Mouse (Mus musculus) right cerebral cortex, postnatal 10 days (tissue): Measurements from ENCODE around the gene Dscaml1.
"Not testable (repeated sequence)": the region's sequence is repeated elsewhere in the genome, so short reads cannot be mapped to it uniquely, and the experiment has no call there.

Experiments
- DNase-seq, 2 experiments: peaks; one replicate each; pipeline ENCODE4 v3.0.0; 2021; ENCODE audit warnings: low spot score in 2 of 2

Gene Dscaml1

DNA sequence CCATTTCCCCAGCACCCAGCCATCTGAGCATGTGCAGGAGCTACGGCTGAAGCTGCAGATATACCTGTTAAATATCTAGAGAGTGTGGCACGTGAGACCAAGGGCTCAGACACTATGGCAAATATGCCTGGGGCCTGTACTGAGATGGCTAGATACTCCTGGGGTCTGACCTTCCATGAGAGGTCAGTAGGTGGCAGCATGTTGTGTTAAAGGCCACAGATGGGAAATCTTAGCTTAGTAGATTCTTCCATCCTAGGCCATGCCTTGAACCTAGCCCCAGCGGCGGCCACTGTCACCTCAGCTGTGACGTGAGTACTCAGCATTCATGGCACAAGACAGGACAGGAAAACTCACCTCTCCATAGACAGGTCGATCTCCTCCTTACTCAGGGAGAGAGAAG is 347.7 kb downstream of the Dscaml1 start:
- DNase-seq = no peak

DNA sequence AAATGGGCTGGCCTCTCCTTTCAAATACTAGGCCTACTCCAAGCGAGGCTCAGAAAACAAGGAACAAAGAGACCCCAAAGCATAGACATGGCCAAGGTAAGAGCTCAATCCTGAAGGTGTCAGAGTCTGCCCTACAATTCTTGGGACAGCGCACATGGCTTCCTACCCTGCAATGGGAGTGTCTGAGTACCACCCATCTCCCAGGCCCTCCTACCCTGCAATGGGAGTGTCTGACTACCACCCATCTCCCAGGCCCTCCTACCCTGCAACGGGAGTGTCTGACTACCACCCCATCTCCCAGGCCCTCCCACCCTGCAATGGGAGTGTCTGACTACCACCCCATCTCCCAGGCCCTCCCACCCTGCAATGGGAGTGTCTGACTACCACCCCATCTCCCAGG is 349.7 kb downstream of the Dscaml1 start:
- DNase-seq = not testable (repeated sequence)

DNA sequence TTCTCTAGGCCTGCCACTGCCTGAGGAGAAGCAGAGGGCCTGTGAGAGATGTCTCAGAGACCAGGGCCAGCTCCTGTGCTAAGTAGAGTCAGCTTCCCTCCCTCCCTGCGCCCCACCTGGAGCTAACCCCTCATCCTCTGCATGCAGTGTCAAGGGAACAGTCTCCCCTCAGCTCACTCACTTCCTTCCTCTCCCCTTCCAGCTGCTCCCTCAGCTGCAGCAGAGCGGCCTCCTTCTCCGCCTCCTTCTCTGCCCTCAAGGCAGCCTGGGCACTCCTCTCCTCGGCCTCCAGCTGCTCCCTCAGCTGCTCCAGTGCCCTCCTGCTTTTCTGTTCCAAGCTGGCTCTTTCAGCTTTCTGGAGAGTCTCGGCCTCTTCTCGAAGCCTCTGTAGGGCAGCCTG is 352.8 kb downstream of the Dscaml1 start:
- DNase-seq = no peak

DNA sequence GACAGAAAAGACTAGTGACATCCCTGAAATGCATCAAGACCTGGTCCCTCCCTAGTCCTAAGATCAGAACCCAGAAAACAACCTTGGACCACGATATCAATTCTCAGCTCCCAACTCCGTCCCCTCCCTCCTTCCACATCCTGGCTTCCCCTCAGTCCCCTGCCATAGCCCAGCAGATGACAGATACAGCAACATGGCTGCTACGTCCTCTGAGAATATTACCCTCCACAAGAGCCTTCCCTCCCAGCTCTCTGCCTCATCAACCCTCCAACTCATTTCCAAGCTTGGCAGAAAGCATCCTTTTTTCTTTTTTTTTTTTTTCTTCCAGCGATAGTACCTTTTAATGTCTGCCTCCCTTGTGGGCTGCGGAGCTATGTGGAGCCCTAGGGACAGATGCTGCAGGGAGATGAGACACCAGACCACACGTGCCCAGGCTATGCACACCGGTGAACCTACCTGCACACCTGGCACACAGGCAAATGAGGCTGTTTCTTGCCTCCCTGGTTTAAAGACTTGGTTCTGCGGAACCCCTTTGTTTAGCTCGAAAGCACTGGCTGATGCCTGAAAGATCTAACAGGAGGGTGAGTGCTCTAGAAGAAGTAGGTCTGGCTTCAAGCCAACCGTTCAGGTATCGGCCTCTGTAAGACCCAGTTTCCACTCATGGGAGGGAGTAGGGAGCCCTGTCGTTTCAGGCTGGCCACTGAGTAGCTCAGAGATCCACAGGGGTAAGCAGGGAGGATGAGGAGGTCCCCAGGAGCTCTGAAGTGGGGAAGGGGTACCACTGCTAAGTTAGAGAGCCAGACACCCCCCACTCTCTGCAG is 357.0 kb downstream of the Dscaml1 start:
- no peak for DNase-seq

DNA sequence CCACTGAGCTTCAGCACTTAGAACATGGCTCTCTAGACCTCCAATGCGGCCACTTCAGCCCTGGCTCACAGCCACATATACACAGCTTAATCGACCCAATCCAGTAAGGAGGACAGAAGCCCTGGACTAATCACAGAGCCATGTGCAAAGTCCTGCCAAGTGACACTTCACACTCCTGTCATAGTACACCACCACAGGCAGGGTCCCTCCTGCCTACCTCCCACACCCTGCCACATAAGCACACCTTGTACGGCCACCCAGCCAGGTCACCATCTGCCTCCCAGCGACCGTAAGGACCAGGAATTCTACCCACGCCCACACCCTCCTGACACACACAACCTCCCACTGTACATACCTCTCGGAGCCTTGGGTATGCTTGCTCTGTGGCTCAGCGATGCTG is 360.6 kb downstream of the Dscaml1 start:
- no peak for DNase-seq

DNA sequence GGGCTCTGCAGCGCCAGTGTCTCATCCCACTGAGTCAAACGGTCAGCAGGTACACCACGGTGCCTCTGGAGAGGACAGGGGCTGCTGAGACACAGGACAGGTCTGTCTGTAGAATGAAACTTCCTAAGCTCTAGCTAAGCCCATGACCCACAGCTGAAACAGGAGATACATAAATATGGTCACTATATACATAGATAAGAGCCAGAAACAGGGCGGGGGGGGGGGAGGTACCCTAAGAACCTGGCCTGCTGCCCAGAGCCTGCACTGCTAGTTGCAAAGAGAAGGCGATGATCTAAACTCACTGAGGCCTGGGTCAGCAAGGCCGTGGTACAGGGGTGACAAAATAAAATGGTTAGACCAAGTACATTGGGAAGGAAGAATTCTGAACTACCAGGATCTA is 361.1 kb downstream of the Dscaml1 start:
- no peak for DNase-seq

DNA sequence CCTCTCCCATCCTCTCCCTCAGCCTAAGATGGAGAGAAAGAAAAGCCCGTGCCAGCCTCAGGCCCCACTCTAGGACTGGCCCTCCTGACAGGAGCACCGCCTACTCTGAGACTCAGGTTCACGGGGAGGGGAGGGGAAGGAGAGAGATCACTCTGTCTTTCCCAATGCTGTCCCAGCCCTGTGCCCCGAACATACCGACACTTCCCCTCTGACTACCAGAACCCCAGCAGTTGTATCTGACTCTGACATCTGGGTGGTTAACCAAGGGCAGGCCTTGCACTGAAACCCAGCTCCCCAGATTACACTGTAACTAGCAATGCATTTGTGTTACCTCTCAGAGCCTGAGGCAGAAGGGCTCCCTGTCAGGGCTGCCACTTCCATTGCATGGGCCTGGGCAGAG is 362.0 kb downstream of the Dscaml1 start:
- no peak for DNase-seq

DNA sequence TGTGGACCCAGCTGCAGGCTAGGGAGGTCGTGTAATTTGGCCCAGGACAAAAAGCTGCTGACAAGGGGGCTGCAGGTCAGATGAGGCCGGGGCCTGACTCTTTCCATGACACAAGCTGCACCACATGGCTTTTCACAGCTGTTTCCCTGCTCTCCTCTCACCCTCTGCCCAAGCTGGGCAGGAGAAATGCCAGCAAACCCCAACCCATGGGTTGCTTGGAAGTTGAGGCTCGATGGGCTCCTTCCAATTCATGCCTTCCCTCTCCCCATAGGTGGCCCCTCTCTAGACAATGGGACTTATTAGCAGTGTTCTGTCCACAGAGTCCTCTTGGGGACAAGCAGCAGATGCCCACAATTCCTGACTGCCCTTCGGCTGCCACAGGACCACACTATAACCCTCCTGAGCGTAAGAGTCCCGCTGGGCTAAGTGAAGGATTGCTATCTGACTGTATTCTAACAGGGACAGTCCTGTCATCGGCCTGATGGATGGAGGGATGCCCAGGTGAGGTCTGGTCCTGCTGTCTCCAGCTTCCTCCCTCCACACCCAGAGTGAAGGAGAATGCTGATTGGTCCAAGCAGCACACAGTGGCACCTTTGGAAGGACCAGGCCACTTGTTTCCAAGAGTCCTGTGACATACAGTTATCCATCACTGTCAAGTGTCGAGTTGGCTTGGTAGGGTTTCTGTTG is 365.2 kb downstream of the Dscaml1 start:
- no peak for DNase-seq

DNA sequence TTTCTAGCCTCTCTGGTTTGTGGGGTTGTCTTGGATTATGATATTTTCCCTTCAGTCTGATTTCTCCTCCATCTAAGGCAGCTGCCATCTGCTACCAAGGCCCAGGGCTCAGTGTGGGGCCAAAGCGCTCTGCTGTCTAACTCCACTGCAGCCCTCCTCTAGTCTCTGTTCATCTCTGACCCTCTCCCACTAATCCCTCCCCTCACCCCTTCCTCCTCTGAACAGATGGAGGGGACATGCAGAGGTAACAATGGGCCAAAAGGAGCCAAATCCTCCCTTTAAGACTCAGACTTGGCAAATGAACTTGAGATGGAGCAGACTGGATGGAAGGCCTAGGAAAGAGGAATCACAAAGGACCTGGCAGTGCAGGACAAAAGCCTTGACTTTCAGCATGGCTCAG is 365.8 kb downstream of the Dscaml1 start:
- no peak for DNase-seq

DNA sequence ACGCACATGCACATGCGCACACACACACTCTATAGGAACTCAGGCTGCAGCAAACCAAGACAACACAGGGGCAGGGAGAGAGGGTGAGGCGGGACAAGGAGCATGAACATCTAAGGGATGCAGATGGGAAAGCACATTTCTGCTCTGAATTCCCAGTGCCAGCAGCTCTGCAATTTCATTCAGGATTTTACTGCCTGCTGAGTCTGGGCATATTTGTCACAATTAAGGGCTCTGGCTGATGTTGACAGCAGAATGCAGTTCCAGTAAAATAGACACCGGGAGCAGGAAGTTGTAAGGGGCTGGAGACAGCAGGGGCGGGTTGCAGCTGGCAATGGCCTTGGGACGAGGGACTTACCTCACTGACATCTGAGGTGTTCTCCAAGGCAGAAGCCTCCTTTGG is 367.3 kb downstream of the Dscaml1 start:
- no peak for DNase-seq

DNA sequence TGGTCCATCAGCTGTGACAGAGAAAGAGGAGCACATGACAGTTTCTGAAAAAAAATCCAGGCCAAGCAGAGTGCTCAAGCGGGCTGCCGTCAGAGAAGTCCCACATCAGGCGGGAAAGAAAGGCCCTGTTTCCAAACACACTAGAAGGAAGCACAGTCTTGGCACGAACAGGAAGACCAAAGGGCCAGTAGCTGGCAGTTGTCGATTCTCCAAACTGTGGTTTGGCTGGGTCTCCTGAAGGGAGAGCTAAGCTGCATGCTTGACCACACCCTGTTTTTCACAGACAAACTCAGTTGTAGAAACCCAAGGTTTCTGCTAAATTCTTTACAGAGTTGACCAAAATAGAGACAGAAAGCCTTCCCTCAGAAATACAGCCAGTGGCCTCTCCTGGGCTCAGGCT is 369.3 kb downstream of the Dscaml1 start:
- no peak for DNase-seq

DNA sequence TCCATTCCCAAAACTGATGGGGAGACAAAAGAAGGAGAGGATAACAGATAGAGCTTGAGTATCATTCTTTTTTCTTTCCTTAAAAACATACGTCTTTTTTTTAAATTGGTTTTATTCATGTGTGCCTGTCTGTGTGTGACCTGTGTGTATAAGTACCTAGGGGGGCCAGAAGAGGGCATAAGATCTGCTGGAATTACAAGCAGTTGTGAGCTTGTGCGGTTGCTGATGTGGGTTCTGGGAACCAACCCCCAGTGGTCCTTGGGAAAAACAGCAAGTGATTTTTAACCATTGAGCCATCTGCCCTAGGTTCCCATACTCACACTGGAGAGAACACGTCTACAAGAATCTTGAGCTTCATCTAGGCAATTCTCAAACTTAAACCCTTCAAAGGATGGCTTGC is 370.8 kb downstream of the Dscaml1 start:
- no peak for DNase-seq

DNA sequence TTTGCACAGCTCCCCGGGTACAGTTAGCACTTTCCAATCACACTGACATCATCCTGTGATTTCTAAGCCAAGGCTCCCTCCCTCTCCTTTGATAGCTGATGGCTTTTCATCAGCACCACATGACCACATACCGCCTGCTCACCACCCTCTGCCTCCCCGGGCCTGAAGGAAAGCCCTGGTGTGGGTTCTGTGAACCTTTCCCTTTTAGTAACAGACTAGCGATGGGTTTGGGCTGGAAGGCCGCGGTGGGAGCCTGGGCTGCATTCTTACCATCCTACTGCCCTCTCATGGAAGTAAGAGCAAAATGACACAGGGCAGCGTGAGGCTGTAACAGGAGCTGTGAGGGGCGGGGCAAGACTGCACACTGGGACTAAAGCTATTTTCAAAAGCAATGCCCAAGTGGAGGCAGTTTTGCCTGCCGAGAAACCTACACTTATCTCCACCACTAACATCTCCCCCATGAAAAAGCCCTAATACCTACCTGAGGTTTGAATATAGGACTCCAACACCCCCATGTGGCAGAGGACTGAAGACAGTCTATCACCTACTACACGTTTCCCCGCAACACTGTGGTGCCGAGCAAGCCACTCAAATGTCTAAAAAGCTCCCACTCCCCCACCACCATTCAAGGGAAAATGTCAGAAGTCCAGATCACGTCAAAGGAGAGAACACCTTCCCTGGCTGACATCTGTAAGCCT is 372.2 kb downstream of the Dscaml1 start:
- no peak for DNase-seq

DNA sequence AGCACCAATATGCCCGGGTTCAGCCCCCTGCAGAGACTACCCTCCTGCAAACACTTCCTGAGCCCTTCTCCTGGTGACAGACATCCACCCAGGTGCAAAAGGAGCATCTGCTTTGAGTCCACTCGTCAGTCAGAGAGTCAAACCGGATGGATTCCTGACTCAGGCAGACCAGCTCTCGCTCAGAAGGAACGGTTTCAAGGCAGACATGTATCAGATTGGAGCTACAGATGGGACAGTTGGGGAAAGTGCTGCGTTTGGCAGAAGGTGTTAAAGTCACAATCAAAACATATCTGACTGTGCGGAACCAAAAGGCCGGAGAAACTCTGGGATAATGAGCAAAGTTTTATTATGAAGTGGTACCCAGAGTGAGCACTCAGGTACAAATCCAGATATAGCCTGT is 373.0 kb downstream of the Dscaml1 start:
- peak in 1 of 2 experiments; percentile 62 for DNase-seq
